Mouse (Mus musculus) cerebellum, adult 18-20 months (tissue): Measurements from ENCODE around the gene Ankrd65.
A peak's percentile ranks its signal among the peaks of the same experiment; 100 is the strongest.

Experiments used
- DNase-seq, 2 experiments: peaks; one replicate each; pipeline ENCODE4 v3.0.0; 2021

Gene Ankrd65

GRCm38 (mm10) chr4:155812665-155813181 is 22.5 kb downstream of the Ankrd65 start:
- DNase-seq: no peak

GRCm38 (mm10) chr4:155817533-155817932 is 27.3 kb downstream of the Ankrd65 start:
- DNase-seq: no peak

DNA sequence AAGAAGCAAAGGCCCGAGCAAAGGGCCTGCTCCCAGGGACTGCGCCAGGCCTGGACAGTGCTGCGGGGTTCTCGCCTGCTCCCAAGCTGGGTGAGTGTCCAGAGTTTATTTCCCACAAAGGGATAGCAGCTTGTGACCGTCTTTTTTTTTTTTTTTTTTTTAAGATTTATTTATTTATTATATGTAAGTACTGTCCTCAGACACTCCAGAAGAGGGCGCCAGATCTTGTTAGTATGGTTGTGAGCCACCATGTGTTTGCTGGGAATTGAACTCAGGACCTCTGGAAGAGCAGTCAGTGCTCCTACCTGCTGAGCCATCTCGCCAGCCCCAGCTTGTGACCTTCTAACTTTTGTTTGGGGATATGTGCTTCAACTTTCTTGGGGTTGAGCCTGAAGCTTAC is 30.8 kb downstream of the Ankrd65 start:
- DNase-seq: no peak

- DNase-seq: no peak
These were observed 33.2 kb downstream of the Ankrd65 start for GRCm38 (mm10) chr4:155823443-155823842.

DNA sequence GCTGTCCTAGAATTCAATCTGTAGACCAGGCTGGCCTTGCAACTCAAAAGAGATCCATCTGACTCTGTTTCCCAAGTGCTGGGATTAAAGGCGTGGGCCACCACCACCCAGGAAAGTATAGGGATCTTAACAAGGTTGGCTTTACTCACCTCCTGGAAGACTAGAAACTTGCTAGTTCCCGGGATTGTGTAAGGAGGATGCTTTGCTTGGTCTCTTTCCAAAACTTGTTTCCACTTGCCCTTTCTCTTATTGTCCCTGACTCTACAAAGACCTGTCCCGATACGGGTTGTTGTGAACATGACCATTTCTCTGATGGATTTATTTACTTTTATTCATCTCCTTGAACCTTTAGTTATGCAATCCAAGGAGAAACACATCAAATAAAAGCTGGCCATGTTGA is 39.6 kb downstream of the Ankrd65 start:
- DNase-seq: no peak

DNA sequence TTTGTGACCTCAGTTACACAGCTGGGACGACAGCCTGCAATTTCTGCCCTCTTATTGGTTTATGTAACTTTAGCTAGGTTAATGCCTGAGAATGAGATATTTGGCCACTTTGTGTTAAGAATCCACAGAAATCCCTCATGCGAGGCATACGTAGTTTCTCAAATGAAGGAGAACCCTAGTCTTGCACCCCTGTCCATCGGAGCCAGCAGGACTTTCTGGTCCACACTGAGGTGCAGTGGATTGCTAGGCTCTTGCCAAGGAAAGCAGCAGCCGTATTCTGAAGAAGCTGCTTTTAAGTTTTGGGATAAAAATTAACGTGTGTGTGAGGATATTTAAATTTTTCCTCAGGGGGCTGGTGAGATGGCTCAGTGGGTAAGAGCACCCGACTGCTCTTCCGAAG is 40.4 kb downstream of the Ankrd65 start:
- DNase-seq: no peak

GRCm38 (mm10) chr4:155831205-155831766 is 41.0 kb downstream of the Ankrd65 start, which contains the start of gene Aurkaip1:
TSS of gene Aurkaip1 (plus strand) at chr4:155831272.
- DNase-seq: peak; percentile 96

DNA sequence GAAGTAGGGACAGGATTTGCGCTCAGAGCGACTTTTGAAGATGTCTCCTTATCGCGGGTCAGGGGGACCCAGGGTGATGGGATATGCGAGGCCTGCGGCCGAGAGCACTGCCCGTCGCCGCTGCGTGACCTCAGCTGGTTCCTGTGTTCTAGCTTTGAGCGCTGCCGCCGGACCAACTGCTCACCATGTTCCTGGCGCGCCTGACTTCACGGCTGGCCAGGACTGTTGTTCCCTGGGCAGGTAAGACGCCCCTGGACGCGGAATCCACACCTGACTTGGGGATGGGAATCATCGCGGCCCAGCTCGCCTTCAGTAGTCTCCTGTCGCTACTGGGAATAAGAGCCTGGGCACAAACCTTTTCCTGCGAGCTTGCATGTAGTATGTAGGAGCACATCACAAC is 41.6 kb downstream of the Ankrd65 start:
- DNase-seq: peak in 1 of 2 experiments; percentile 36

- no peak for DNase-seq
These were observed 42.1 kb downstream of the Ankrd65 start for GRCm38 (mm10) chr4:155832321-155832720.

DNA sequence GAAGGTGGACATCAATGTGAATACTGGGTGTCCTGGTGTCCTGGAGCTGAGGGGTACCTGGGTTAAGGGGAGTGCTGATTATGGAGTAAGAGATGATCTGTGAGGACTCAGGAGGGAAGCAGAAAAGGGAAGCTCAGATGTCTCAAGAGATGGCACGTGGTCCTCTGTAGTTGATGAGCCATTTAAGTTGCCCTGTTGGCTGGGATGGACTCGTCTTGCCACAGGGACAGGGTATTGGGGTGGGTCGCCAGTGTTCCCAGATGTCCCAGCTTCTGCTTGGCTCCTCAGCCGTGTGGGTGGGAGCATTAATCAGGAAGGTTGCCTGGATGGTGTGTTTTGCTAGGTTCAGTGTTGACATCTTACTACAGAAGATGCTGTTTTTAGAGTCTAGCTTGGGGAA is 43.0 kb downstream of the Ankrd65 start:
- DNase-seq: no peak

DNA sequence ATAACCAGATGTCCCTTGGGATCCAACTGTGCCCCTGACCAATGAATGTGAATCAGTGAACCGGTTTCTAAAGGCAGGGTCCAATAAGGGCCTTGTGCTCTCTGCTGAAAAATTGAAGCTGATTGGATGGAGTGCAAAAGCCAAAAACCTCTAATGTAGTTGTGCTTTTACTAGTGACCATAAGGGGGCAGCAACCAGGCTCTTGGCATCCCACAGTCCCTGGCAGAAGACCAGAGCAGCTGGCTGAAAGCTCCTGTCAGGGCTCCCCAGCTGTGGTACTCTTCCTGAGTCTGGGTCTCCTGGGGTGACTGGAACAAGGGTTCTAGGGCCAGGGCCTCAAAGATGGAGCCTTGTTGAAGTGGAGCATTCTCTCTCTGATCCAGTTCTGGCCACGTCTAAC is 43.6 kb downstream of the Ankrd65 start:
- peak; percentile 57 to 66 for DNase-seq

- no peak for DNase-seq
These were observed 47.3 kb downstream of the Ankrd65 start for GRCm38 (mm10) chr4:155837404-155838010.

DNA sequence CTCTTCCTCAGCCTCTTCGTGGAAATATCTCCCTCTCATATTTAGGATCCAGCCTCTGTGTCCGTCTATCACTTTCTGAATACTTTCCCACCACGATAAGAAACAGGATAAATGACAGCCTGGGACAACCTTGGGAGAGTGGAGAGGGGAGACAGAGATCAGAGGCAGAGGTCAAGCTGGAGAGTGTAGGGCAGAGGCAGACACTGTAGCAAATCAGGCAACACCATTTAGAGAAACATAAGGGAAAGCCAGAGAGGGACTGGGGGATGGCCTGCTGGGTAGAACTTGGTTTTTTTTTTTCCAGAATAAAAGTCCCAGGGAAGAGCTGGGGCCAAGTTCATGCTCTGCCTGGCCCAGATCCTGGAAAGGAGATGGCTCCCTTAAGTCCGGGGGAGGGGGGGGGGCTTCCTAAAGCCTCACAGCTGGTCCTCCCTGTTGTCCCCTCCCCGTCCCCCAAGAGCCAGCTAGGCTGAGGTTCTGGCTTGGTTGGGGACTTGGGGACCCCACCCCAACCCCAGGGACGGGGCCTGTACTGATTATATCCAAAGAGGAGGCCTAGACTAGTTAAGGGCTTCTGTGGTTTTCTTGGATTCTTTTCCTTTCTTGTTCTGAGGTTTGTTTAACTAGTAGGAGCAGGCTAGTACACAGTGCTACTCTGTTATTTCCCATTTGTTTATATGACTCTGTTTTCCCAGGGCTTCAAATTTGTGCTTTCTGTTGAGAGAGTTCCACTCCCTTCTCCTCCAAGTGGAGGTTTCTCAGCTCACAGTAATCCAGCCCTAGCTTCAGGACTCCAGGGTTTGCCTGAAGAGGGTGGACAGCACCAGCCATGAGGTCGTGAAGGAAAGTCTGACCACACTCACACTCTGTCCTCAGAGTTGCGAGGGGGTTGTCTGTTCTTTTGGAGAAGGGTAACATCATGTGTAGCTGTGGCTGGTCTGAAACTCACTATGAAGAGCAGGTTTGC is 48.2 kb downstream of the Ankrd65 start:
- no peak for DNase-seq

DNA sequence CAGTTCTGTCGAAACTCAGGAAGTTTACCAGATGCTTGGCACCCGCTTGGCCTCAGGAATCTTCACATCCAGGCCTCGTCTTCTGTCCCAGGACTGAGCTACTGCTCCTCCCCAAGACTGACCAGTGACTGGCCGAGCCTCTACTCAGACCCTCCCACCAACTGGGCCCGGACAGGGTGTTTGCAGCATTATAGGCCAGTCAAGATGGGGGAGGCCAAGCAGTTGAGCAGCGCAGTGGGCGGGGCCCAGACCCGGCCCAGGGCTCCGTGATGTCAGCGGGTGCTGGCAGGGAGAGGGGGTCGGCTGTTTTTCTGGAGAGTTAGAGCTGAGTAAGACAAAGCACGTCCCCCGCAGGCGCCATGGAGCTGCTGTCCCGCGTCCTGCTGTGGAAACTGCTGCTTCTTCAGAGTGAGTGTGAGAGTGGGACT is 49.3 kb downstream of the Ankrd65 start, which contains the start of gene Mxra8:
Gene Mxra8, plus strand, starts transcription at position 198 of the 428 bp plus-strand sequence.
- DNase-seq: peak in 1 of 2 experiments; percentile 21

- no peak for DNase-seq
These were observed 50.1 kb downstream of the Ankrd65 start for GRCm38 (mm10) chr4:155840076-155841002.

- DNase-seq: peak; percentile 38 to 45
These were observed 50.8 kb downstream of the Ankrd65 start for GRCm38 (mm10) chr4:155841003-155841454.

- DNase-seq: peak in 1 of 2 experiments; percentile 55
These were observed 51.5 kb downstream of the Ankrd65 start for GRCm38 (mm10) chr4:155841651-155842270.

DNA sequence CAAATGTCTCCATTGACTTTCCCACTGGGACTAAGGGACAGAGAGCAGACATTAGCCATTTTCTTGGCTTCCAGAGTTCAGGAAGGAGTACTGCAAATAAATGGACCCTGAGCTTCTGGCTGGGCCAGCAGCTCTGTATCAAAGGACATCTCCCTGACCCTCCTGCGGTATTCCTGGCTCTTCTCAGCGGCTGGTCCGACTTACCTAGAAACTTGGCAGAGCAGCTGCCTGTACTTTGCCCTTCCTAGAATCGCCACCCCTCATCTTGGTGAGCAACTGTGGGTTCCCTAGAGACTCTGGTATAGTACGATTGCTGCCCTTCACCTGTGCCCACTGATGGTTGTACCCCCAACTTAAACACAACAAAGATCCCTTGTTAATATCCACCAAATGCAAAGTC is 53.0 kb downstream of the Ankrd65 start:
- no peak for DNase-seq

GRCm38 (mm10) chr4:155846871-155847578 is 56.8 kb downstream of the Ankrd65 start, which contains the start of gene Dvl1:
TSS of gene Dvl1 (plus strand) at chr4:155847402.
- DNase-seq: peak; percentile 88 to 98

DNA sequence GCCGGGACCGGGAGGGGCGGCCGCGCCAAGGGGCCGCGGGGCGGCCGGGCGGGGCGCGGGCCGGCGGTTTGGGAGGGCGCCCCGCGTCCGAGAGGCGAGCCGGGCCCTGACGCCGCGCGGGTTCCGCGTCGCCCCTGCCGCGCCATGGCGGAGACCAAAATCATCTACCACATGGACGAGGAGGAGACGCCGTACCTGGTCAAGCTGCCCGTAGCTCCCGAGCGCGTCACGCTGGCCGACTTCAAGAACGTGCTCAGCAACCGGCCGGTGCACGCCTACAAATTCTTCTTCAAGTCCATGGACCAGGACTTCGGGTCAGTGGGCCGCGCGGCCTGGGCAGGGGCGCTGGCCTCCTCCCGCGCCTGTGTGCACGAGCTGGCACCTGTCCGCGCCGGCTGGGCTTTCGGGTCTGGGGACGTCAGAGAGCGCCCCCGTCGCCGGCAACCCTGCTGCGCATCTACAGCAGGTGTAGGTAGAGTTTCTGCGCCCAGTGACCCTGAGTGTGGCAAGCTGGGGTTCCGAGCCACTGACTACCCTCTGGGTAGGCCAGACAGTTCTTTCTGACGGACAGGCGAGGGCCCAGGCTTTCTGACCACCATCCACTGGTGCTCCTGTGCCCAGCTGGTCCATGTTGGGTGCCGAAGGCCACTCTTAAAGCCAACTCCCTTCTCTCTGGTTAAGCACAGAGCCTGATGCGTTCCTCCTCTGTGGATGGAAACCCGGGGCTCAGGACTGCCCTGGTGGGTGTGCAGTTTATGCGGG is 57.5 kb downstream of the Ankrd65 start:
- peak in 1 of 2 experiments; percentile 54 for DNase-seq
